Mouse (Mus musculus) cerebellum, postnatal 4 days (tissue): ENCODE measurements at regions not wholly inside any gene's neighbourhood (a gene's known extent, or its start where the extent isn't known, plus 50 kb on each side); places are given as distances from the start of the nearest gene placed in this dataset.

Source experiments
- DNase-seq, 2 experiments: peaks; one replicate each; pipeline ENCODE4 v3.0.0; 2022; ENCODE audit warnings: low spot score in 2 of 2, mixed read lengths in 1 of 2

GRCm38 (mm10) chr15:97459606-97460359, 212.7 kb upstream of the Amigo2 start:
- DNase-seq: no peak

DNA sequence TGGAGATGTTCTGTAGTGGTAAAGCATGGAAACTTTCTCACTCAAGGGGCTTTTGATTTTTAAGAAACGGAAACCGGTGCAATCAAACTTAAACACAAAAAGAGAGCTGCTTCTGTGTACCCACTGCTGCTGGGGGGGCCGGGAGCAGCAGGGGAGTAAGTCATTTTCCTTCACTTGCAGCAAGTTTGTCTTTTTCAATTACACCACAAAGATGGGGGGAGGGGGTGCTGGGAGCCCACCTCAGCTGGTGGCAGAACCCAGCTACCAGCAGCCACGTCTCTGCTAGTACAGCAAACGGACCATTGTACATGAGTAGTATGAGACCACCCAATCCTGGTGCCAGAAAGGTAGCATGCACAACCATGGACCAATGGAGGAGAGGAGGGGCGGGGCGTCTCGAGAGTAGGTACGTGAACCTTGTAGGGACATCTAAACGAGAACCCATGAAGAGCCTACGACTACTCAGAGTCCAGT, 211.7 kb upstream of the Amigo2 start:
- no peak for DNase-seq

DNA sequence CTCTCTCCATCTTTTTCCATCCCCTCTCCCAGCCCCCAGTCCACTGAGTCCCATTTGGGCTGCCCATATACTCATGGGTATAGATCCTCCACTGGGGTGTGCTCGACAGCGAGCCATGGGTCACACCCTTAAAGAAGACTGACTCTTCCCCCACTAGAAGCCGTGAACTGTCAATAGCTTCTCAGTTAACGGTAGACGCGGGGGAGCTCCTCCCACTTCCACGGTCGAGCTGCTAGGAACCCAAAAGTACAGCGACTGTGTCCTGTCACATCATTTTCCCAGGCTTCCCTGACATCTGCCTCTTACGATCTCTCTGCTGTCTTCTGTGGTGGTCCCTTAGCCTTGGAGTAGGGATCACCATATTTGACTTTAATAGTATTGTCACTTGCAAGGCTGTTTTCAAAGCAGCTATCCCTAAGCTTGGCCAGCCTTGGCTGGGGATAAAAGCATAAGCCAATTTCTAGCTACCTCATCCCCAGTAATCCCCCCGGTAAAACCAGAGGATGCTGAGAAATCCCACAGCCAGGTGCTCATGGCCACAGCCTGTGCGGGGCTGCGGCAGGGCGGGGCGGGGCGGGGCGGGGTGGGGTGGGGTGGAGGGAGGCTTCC, 211.2 kb upstream of the Amigo2 start:
- no peak for DNase-seq

DNA sequence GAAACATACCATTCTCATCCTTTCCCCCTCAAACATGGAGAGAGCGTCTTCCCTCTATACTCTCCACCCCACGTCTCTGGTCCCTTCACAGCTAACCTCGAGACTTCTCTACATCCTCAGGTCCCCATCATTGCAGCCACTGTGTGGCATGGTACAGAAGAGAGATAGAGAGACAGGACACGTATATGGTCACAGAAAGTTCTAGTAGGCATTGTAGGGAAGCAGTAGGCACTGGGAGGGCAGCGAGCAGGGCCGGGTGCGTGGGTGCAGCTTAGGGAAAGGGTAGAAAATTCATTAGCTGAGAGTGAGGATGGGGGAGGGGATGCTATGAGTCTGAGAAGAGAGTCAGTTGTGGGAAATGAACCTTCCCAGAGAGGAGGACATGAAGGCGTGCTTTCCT, 210.4 kb upstream of the Amigo2 start:
- DNase-seq: no peak

- no peak for DNase-seq
Measured at GRCm38 (mm10) chr15:97456991-97457390, 209.9 kb upstream of the Amigo2 start.

GRCm38 (mm10) chr15:97455672-97456071, 208.6 kb upstream of the Amigo2 start:
- no peak for DNase-seq

- DNase-seq: no peak
Measured at GRCm38 (mm10) chr15:97449724-97450123, 202.6 kb upstream of the Amigo2 start.

- DNase-seq: no peak
Measured at GRCm38 (mm10) chr15:97449001-97449400, 201.9 kb upstream of the Amigo2 start.

DNA sequence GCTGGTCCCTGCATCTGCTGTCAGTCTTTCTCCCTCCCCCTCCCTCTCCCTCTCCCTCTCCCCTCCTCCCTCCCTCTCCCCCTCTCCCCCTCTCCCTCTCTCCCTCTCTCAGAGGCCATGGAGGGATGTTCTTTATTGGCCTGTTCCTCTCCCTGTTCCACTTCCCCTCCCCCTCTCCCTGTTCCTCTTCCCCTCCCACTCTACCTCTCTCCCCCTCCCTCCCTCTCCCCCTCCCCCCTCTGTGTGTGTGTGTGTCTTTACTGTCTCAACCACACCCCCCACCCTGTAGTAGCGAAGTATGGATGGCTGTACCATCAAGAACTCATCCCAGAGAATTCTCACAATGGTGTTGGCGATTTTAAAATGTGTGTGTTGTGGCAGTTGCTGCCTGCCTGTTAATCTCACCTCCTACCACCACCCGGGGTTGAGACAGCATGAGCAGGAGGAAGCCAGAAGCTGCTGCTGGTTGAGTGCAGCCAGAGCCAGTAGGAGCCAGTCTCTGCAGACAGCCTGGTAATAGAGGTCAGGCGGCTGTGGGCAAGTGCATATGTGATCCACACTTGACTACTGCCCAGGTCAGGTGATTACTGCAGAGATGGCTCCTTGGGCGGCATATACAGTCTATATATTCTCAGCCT, 201.3 kb upstream of the Amigo2 start:
- DNase-seq: no peak

GRCm38 (mm10) chr15:97446181-97446580, 199.1 kb upstream of the Amigo2 start:
- no peak for DNase-seq

DNA sequence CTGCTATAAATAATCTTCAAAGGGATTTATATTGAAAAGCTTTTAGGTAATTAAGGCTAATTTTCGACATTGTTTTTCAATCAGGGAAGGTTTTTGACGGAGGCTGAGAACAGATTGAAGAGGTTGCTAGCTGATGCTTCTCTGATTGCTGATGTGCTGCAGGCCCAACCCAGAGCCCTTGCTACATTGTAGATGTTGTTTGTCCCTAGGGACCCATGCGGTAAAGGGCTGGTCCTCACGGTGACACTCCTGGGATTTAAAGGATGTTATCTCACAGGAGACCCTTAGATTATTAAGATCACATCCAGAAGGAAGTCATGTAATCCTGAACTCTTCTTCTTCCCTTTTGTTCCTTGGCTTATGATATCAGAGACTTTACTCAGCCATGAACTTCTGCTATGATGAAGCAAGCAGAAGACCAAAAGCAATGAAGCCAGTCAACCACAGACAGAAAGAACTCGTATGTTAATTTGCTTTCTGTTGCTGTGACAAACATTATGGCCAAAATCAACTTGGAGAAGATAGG, 191.2 kb upstream of the Amigo2 start:
- no peak for DNase-seq
